Mouse (Mus musculus) ES-E14 (cell line): ENCODE results near the gene Lamtor2.

Source experiments
- ZC3H11A ChIP-seq: IDR thresholded peaks from 2 replicates; pipeline ENCODE4 v1.6.1; 2012; ENCODE audit warnings: low read depth, mild to moderate bottlenecking, inconsistent platforms, low read length, borderline replicate concordance
- ZNF384 ChIP-seq: IDR thresholded peaks from 2 replicates; pipeline ENCODE4 v1.6.1; 2012; ENCODE audit warnings: low read depth, low read length, inconsistent platforms

GRCm38 (mm10) chr3:88527565-88527964 lies 25.3 kb downstream of the Lamtor2 start:
- TF ChIP-seq ZNF384 (no peak), ZC3H11A (no peak)
